Mouse (Mus musculus): ENCODE data around the gene Glmn. TPM values are rescaled to one million over a fixed set of nuclear protein-coding genes. Genes with fewer than 3 reads are reported as not detected.

The Glmn gene
- polyA plus RNA-seq, 1 experiment from 2014 or later: 21.3 TPM

DNA sequence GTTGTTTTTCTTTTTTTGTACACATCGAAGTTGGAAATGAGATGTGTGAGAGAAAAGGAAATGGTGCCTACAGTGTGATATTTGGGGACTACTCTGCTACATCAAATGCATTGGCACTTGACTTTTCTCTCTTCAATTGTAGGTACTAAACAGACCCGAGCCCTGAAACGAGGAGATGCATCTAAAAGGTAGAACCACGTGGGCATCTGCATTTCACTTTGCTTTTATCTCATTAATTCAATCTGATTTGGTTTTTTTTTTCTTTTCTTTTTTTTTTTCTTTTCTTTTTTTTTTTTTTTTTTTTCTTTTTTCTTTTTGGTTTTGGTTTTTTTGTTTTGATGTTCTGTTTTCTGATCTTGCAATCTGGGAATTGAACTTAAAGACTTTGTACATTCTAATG, 692 bp upstream of the Glmn start:
- Histone ChIP-seq H3K27ac (ENCODE audit: low read length) (no peak overlapping the region), H3K9ac (ENCODE audit: low read depth, low read length) (peak overlapping the region; percentile 84; the same call in 1 of the 2 replicates)
- 22% methylated on average over 4 of the region's 4 CpGs for WGBS

DNA sequence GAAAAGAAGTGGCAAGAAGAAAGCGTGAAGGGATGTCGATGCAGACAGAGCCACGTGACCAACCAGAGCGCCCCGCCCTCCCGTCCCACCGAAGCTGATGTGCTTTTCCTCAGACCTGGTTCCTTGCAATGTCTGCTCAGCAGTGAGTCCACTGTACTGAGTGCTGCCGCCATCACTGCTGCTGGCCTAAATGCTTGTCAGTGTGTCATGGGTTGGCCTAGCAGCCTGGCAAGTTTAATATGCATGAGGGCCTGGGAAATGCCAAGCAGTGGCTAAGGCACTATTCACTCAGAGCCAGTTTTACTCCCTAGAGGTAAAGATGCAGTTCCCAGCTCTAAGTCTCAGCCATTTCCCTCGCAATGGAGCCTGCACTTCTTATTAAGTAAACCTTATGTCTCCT, 28.5 kb downstream of the Glmn start:
- Histone ChIP-seq H3K4me3 (ENCODE audit: low read length) (no peak overlapping the region), H3K4me1 (ENCODE audit: control insufficient read depth, insufficient read depth, low read length) (no peaks in the 10 kb centered on the region), H3K27me3 (replicated peaks; ENCODE audit: control insufficient read depth, insufficient read depth, low read length) (no peaks in the 10 kb centered on the region), H3K4me2 (ENCODE audit: low read depth, low read length) (no peak overlapping the region), H3K27ac (ENCODE audit: low read length) (no peak overlapping the region), H3K9ac (ENCODE audit: low read depth, low read length) (no peak overlapping the region), H3K9me3 (ENCODE audit: control insufficient read depth, low read length) (no peaks in the 10 kb centered on the region), H3K36me3 (ENCODE audit: control insufficient read depth, insufficient read depth, low read length) (peaks cover 13% of the 10 kb centered on the region; the same call in 1 of the 2 replicates)
- ATAC-seq: no peak
- 98% methylated on average over 9 of the region's 9 CpGs for WGBS

More for the DNA sequence above, 692 bp upstream of the Glmn start:
- Histone ChIP-seq H3K4me3 (ENCODE audit: low read length) (peak overlapping the region; percentile 78), H3K4me1 (ENCODE audit: control insufficient read depth, insufficient read depth, low read length) (peaks cover 2% of the 10 kb centered on the region; the same call in 1 of the 2 replicates), H3K4me2 (ENCODE audit: low read depth, low read length) (peak overlapping the region; percentile 85), H3K27me3 (replicated peaks; ENCODE audit: control insufficient read depth, insufficient read depth, low read length) (no peaks in the 10 kb centered on the region), H3K9me3 (ENCODE audit: control insufficient read depth, low read length) (no peaks in the 10 kb centered on the region), H3K36me3 (ENCODE audit: control insufficient read depth, insufficient read depth, low read length) (0 out of 2 replicates have a peak, but pooled peaks cover 5% of the 10 kb centered on the region)
- ATAC-seq: no peak

DNA sequence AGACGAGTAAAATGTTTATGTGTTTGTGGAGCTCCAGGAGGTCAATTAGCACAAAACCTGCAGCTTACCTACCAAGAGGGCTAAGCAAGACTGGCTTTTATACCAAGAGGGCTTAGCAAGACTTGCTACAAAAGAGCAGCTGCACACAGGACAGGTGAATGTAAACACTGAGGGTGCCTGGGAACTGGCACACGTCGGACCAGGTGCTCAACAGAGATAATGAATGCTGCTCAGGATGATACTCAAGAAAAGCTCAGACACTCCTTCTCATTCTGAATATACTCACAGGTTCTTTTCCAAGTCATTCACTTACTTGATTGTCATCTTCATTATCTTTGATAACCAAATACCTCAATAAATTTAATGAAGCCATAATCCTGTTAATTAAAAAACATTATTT, 40.7 kb downstream of the Glmn start:
- H3K4me3 ChIP-seq (ENCODE audit: low read length): no peak overlapping the region
- no peak overlapping the region for H3K27ac ChIP-seq (ENCODE audit: low read length)
- no peaks in the 10 kb centered on the region for H3K4me1 ChIP-seq (ENCODE audit: control insufficient read depth, insufficient read depth, low read length)
- WGBS: 55% methylated on average over 3 of the region's 3 CpGs
- no peak overlapping the region for H3K4me2 ChIP-seq (ENCODE audit: low read depth, low read length)
- H3K36me3 ChIP-seq (ENCODE audit: control insufficient read depth, insufficient read depth, low read length): 0 out of 2 replicates have a peak, but pooled peaks cover 4% of the 10 kb centered on the region
- no peaks in the 10 kb centered on the region for H3K9me3 ChIP-seq (ENCODE audit: control insufficient read depth, low read length)
- H3K27me3 ChIP-seq (replicated peaks; ENCODE audit: control insufficient read depth, insufficient read depth, low read length): no peaks in the 10 kb centered on the region
- H3K9ac ChIP-seq (ENCODE audit: low read depth, low read length): no peak overlapping the region
- no peak for ATAC-seq

DNA sequence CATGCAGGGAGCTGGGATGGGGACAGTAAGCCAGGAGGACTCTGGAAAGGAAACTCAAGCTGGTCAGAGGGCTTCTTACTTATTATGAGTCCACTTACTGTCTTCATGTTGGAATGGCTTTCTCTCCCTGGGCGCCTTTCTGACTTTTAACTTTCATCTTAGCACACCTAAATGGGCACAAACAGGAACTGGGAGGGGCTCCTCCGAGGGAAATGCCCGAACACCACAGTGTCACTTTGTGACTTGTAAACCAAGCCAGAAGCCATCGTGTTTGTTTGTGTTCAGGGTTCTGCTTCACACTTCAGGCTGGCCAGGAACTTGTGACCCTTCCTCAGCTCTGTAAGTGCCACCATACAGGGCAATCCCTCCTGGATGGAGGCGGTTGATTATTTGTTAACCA, 43.4 kb downstream of the Glmn start:
- 0 out of 2 replicates have a peak, but pooled peaks cover under 1% of the 10 kb centered on the region for H3K36me3 ChIP-seq (ENCODE audit: control insufficient read depth, insufficient read depth, low read length)
- 71% methylated on average over 5 of the region's 5 CpGs for WGBS

DNA sequence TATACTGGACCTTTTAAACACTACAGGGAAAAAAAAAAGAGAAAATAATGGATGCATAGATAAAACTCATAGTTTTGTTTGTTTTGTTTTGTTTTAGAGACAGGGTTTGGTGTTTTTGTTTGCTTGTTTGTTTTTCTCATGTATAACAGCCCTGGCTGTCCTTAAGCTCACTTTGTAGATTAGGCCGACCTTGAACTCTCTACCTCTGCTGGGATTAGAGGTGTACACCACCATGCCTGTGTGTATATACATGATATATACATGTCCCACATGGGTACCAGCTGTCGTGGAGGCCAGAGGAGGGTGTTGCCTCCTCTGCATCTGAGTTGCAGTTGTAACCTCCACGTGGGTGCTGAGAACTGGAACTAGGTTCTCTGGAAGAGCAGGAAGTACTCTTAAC, 49.2 kb downstream of the Glmn start:
- H3K27me3 ChIP-seq (replicated peaks; ENCODE audit: control insufficient read depth, insufficient read depth, low read length): no peaks in the 10 kb centered on the region
- WGBS: 84% methylated on average over 3 of the region's 3 CpGs
- H3K4me2 ChIP-seq (ENCODE audit: low read depth, low read length): no peak overlapping the region
- no peaks in the 10 kb centered on the region for H3K36me3 ChIP-seq (ENCODE audit: control insufficient read depth, insufficient read depth, low read length)
- H3K4me1 ChIP-seq (ENCODE audit: control insufficient read depth, insufficient read depth, low read length): no peaks in the 10 kb centered on the region
- no peak overlapping the region for H3K4me3 ChIP-seq (ENCODE audit: low read length)
- no peak overlapping the region for H3K9ac ChIP-seq (ENCODE audit: low read depth, low read length)
- ATAC-seq: no peak
- no peak overlapping the region for H3K27ac ChIP-seq (ENCODE audit: low read length)
- H3K9me3 ChIP-seq (ENCODE audit: control insufficient read depth, low read length): no peaks in the 10 kb centered on the region

More for the DNA sequence above, 43.4 kb downstream of the Glmn start:
- Histone ChIP-seq H3K27ac (ENCODE audit: low read length) (no peak overlapping the region), H3K4me1 (ENCODE audit: control insufficient read depth, insufficient read depth, low read length) (no peaks in the 10 kb centered on the region), H3K4me2 (ENCODE audit: low read depth, low read length) (no peak overlapping the region), H3K4me3 (ENCODE audit: low read length) (no peak overlapping the region), H3K9ac (ENCODE audit: low read depth, low read length) (no peak overlapping the region), H3K9me3 (ENCODE audit: control insufficient read depth, low read length) (no peaks in the 10 kb centered on the region), H3K27me3 (replicated peaks; ENCODE audit: control insufficient read depth, insufficient read depth, low read length) (no peaks in the 10 kb centered on the region)
- no peak for ATAC-seq

DNA sequence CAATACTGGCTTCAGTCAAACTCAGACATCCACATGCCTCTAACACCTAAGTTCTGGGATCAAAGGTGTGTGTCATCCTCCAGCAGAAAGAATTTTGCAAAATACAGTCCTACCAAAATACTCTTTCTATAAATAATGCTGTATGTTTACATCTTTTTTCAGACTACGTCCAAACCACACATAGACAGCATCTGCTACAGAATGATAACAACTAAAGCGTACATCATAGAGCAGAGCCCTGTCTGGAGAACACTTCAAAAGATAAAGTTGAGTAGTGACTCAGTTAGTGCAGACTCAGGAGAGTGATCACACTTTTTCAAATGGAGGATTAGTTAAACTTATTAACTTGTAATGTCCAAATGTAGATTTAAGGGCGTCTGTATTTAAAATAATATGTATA, 49.7 kb downstream of the Glmn start:
- no peak overlapping the region for H3K27ac ChIP-seq (ENCODE audit: low read length)
- no peaks in the 10 kb centered on the region for H3K27me3 ChIP-seq (replicated peaks; ENCODE audit: control insufficient read depth, insufficient read depth, low read length)
- 80% methylated on average over 3 of the region's 3 CpGs for WGBS
- no peak for ATAC-seq
- no peak overlapping the region for H3K9ac ChIP-seq (ENCODE audit: low read depth, low read length)
- H3K36me3 ChIP-seq (ENCODE audit: control insufficient read depth, insufficient read depth, low read length): no peaks in the 10 kb centered on the region
- H3K4me2 ChIP-seq (ENCODE audit: low read depth, low read length): no peak overlapping the region
- no peak overlapping the region for H3K4me3 ChIP-seq (ENCODE audit: low read length)
- H3K4me1 ChIP-seq (ENCODE audit: control insufficient read depth, insufficient read depth, low read length): no peaks in the 10 kb centered on the region
- H3K9me3 ChIP-seq (ENCODE audit: control insufficient read depth, low read length): no peaks in the 10 kb centered on the region

DNA sequence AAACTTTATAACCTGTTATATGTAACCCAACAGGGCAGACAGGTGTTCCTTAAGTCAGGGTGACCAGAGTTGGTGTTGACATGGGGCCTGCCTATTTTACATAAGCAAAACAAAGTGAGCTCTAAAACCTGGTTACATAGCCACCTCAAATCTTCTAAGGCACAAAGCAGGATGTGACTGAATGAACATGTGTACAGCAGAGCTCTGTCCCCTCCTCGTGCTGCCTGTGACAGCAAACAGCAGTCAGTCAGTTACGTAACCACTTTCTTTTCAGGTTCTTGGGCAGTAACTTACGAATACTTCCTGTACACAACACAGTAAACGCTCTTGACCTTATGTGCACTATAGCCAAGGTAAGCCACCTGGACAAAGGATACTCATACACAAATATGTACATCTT, 51.8 kb downstream of the Glmn start:
- no peak overlapping the region for H3K4me2 ChIP-seq (ENCODE audit: low read depth, low read length)
- H3K27me3 ChIP-seq (replicated peaks; ENCODE audit: control insufficient read depth, insufficient read depth, low read length): no peaks in the 10 kb centered on the region
- H3K9ac ChIP-seq (ENCODE audit: low read depth, low read length): no peak overlapping the region
- no peaks in the 10 kb centered on the region for H3K36me3 ChIP-seq (ENCODE audit: control insufficient read depth, insufficient read depth, low read length)
- 74% methylated on average over 4 of the region's 4 CpGs for WGBS
- no peaks in the 10 kb centered on the region for H3K9me3 ChIP-seq (ENCODE audit: control insufficient read depth, low read length)
- H3K4me3 ChIP-seq (ENCODE audit: low read length): no peak overlapping the region
- no peak overlapping the region for H3K27ac ChIP-seq (ENCODE audit: low read length)
- ATAC-seq: no peak
- H3K4me1 ChIP-seq (ENCODE audit: control insufficient read depth, insufficient read depth, low read length): no peaks in the 10 kb centered on the region

DNA sequence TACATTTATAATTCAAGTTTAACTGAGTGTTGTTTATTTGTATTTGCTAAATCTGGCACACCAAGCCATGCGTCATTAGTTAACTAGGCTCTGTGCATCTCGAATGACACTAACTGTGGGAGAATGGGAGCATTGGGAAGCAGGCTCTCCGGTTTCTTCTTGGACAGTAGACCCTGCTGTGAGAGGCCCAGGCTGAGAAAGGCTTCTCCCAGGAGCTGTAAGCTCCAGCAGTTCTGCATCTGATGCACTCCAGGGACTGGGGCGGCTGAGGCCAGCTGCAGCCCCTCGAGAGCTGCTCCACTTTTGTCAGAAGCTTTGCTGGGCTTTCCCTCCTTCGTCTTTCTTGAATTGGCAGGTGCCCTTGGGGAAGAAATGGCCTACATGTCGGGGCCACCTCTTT, 56.0 kb downstream of the Glmn start:
- no peak overlapping the region for H3K27ac ChIP-seq (ENCODE audit: low read length)
- no peak for ATAC-seq
- no peak overlapping the region for H3K4me3 ChIP-seq (ENCODE audit: low read length)
- H3K9ac ChIP-seq (ENCODE audit: low read depth, low read length): no peak overlapping the region
- no peak overlapping the region for H3K4me2 ChIP-seq (ENCODE audit: low read depth, low read length)
- H3K27me3 ChIP-seq (replicated peaks; ENCODE audit: control insufficient read depth, insufficient read depth, low read length): no peaks in the 10 kb centered on the region
- 45% methylated on average over 7 of the region's 7 CpGs for WGBS
- no peaks in the 10 kb centered on the region for H3K36me3 ChIP-seq (ENCODE audit: control insufficient read depth, insufficient read depth, low read length)
- no peaks in the 10 kb centered on the region for H3K4me1 ChIP-seq (ENCODE audit: control insufficient read depth, insufficient read depth, low read length)
- H3K9me3 ChIP-seq (ENCODE audit: control insufficient read depth, low read length): no peaks in the 10 kb centered on the region

DNA sequence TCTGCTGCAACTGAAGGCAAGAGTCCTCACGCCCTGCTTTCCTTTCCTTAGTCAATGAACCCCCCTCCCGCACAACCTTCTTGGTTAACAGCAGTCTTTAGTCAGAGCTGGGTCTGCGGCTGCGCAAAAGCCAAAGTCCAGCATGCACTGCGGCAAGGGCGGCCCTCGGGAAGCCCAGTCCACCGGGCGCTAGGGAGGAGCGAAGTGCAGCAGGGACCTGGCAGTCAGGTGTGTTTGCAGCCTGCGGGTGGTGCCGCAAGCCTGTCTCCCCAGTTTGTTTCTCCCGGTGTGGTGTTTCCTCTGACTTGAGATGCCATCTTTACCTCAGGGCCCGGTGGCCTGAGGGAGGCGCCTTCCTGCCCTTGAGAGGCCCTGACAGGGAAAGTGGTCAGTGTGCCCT, 63.1 kb downstream of the Glmn start, which contains the start of gene 1700028K03Rik:
Gene 1700028K03Rik (plus strand): TSS at position 129 of the 400 bp plus-strand sequence.
- WGBS: 64% methylated on average over 15 of the region's 15 CpGs
- H3K27ac ChIP-seq (ENCODE audit: low read length): no peak within 1 kb of the TSS
- no peaks in the 10 kb centered on the region for H3K9me3 ChIP-seq (ENCODE audit: control insufficient read depth, low read length)
- H3K36me3 ChIP-seq (ENCODE audit: control insufficient read depth, insufficient read depth, low read length): no peaks in the 10 kb centered on the region
- H3K4me2 ChIP-seq (ENCODE audit: low read depth, low read length): no peak within 1 kb of the TSS; the same call in 1 of the 2 replicates
- no peaks in the 10 kb centered on the region for H3K4me1 ChIP-seq (ENCODE audit: control insufficient read depth, insufficient read depth, low read length)
- no peak for ATAC-seq
- no peak within 1 kb of the TSS for H3K9ac ChIP-seq (ENCODE audit: low read depth, low read length)
- H3K27me3 ChIP-seq (replicated peaks; ENCODE audit: control insufficient read depth, insufficient read depth, low read length): no peaks in the 10 kb centered on the region
- no peak within 1 kb of the TSS for H3K4me3 ChIP-seq (ENCODE audit: low read length)

DNA sequence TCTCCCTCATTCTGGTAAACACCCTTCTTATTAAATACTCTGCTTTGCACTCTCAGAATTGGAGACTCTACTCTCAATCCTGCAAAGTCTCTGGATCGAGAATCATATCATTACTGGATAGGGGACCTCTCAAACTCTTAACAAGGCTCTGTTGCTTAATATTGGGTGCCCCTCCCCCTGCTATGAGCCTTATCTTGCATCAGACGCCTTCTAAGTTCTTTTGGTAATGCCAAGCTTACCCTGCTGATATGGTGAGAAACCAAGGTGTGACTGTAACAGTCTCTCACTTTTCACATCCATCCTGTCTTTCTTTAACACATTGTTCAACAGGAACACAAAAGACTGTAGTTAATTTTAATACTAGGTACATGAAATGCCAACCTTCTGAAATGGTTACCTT, 64.1 kb downstream of the Glmn start:
- H3K4me1 ChIP-seq (ENCODE audit: control insufficient read depth, insufficient read depth, low read length): no peaks in the 10 kb centered on the region
- H3K9me3 ChIP-seq (ENCODE audit: control insufficient read depth, low read length): no peaks in the 10 kb centered on the region
- no peak overlapping the region for H3K9ac ChIP-seq (ENCODE audit: low read depth, low read length)
- WGBS: 58% methylated on average over 2 of the region's 2 CpGs
- no peaks in the 10 kb centered on the region for H3K27me3 ChIP-seq (replicated peaks; ENCODE audit: control insufficient read depth, insufficient read depth, low read length)
- no peaks in the 10 kb centered on the region for H3K36me3 ChIP-seq (ENCODE audit: control insufficient read depth, insufficient read depth, low read length)
- ATAC-seq: no peak
- no peak overlapping the region for H3K4me3 ChIP-seq (ENCODE audit: low read length)
- H3K4me2 ChIP-seq (ENCODE audit: low read depth, low read length): no peak overlapping the region
- no peak overlapping the region for H3K27ac ChIP-seq (ENCODE audit: low read length)

Measured in intestine, embryonic 16.5 days (tissue).